Mouse (Mus musculus): Measurements from ENCODE around the gene Cpd. TPM values are rescaled to one million over a fixed set of nuclear protein-coding genes. Genes with fewer than 3 reads are reported as not detected.

Gene Cpd
- polyA plus RNA-seq (2015; fragmentation: Nextera tagmentation; extraction: Ambion mirVana) = 3.8 and 5.6 TPM in 2 replicates

DNA sequence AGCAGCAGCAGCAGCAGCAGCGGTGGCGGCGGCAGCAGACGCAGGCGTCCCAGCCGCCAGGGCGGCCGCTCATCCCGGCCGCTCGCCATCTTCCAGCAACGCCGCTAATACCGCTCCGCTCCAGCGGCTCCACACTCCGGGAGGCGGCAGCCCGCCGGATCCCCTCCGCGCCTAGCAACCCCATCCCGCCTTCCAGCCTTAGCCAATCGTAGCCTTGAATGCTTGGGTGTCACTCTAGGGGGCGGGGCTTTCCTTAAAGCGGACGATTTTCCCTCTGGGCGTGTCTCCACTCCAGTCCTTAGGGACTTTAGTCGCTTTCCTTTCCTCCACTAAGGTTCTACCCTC is at the start of gene Cpd:
Gene Cpd (minus strand): TSS at position 141 of the 345 bp plus-strand sequence.
- Histone ChIP-seq H3K27ac (ENCODE audit: low read depth, low read length) (peak within 1 kb of the TSS; percentile 93), H3K36me3 (ENCODE audit: control insufficient read depth, insufficient read depth, low read length) (no peaks in the 10 kb centered on the region), H3K4me3 (ENCODE audit: low read length) (peak within 1 kb of the TSS; percentile 98), H3K9me3 (ENCODE audit: control insufficient read depth, low read length) (no peaks in the 10 kb centered on the region), H3K4me2 (ENCODE audit: low read length) (peak within 1 kb of the TSS; percentile 96), H3K4me1 (ENCODE audit: control insufficient read depth, insufficient read depth, low read depth, low read length) (peaks cover 30% of the 10 kb centered on the region), H3K9ac (ENCODE audit: low read depth, low read length) (peak within 1 kb of the TSS; percentile 97), H3K27me3 (replicated peaks; ENCODE audit: control insufficient read depth, insufficient read depth, low read length) (no peaks in the 10 kb centered on the region)
- ATAC-seq = peak; percentile 100
- under 1% methylated on average over 26 of the region's 29 CpGs for WGBS

DNA sequence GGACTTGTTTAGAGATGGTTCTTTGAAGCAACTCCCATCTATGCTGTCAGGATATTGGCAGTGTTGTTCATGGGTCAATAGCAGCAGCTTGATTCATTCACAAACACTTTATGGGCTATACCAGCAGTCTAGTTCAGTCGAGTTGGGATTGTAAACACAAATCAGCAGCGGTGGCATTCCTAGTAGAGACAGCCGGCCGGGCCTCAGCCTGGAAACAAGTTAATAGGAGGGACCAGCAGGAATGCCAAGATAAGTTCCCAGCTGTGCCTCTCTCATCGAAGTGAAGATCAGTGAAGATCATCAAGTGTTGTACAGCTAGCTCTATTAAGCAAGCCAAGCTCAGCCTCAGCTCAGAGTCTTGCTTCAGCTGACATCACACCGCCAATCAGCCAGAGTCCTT is 49.5 kb upstream of the Cpd start:
- Histone ChIP-seq H3K4me2 (ENCODE audit: low read length) (no peak overlapping the region), H3K4me3 (ENCODE audit: low read length) (no peak overlapping the region), H3K27me3 (replicated peaks; ENCODE audit: control insufficient read depth, insufficient read depth, low read length) (no peaks in the 10 kb centered on the region), H3K4me1 (ENCODE audit: control insufficient read depth, insufficient read depth, low read depth, low read length) (no peaks in the 10 kb centered on the region), H3K36me3 (ENCODE audit: control insufficient read depth, insufficient read depth, low read length) (no peaks in the 10 kb centered on the region), H3K27ac (ENCODE audit: low read depth, low read length) (no peak overlapping the region), H3K9ac (ENCODE audit: low read depth, low read length) (no peak overlapping the region), H3K9me3 (ENCODE audit: control insufficient read depth, low read length) (no peaks in the 10 kb centered on the region)
- ATAC-seq = no peak
- 72% methylated on average over 6 of the region's 6 CpGs for WGBS

DNA sequence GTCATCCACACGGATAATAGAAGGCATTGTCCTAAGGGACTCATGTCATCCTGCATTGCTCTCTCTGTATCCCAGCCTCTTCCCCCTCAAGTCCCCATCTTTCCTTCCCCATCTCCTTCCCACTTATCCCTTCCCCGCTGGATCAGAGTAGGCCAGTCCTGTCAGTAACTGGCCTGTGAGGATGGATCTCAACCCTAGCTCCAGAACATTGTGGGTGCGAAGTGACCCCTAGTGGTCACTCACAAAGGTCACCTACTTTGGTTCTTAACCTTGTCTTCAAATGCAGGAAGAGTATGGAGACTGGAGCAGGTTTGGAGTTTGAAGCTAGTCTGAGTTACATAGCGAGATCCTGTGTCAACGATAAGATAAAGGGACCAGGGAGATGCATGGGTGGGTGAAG is 47.4 kb upstream of the Cpd start:
- Histone ChIP-seq H3K4me3 (ENCODE audit: low read length) (no peak overlapping the region), H3K9ac (ENCODE audit: low read depth, low read length) (no peak overlapping the region), H3K27ac (ENCODE audit: low read depth, low read length) (no peak overlapping the region), H3K36me3 (ENCODE audit: control insufficient read depth, insufficient read depth, low read length) (no peaks in the 10 kb centered on the region), H3K9me3 (ENCODE audit: control insufficient read depth, low read length) (no peaks in the 10 kb centered on the region), H3K4me1 (ENCODE audit: control insufficient read depth, insufficient read depth, low read depth, low read length) (no peaks in the 10 kb centered on the region), H3K27me3 (replicated peaks; ENCODE audit: control insufficient read depth, insufficient read depth, low read length) (no peaks in the 10 kb centered on the region), H3K4me2 (ENCODE audit: low read length) (no peak overlapping the region)
- 37% methylated on average over 5 of the region's 5 CpGs for WGBS
- no peak for ATAC-seq

DNA sequence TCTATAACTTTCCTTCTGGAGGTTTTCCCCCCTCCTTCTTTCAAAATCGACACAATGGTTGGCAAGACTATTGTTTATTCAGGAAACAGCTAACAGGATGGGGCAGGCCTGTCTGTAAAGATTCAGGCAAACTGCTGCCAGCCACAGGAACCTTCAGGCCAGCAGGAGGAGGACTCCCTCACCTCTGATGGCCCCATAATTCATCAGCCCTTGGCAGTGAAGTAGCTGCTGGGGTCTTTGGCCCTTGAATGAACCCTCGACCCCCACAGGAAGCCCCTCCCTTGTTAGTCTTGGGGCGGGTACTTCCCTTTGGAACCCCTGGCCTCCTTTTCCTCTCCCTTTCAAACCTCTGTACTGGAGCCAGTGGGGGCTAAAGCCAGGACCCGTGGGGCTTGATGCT is 46.8 kb upstream of the Cpd start:
- H3K9me3 ChIP-seq (ENCODE audit: control insufficient read depth, low read length) = no peaks in the 10 kb centered on the region
- no peak overlapping the region for H3K4me2 ChIP-seq (ENCODE audit: low read length)
- WGBS = 39% methylated on average over 4 of the region's 4 CpGs
- H3K4me1 ChIP-seq (ENCODE audit: control insufficient read depth, insufficient read depth, low read depth, low read length) = no peaks in the 10 kb centered on the region
- no peak for ATAC-seq
- no peak overlapping the region for H3K27ac ChIP-seq (ENCODE audit: low read depth, low read length)
- H3K27me3 ChIP-seq (replicated peaks; ENCODE audit: control insufficient read depth, insufficient read depth, low read length) = no peaks in the 10 kb centered on the region
- H3K36me3 ChIP-seq (ENCODE audit: control insufficient read depth, insufficient read depth, low read length) = no peaks in the 10 kb centered on the region
- no peak overlapping the region for H3K4me3 ChIP-seq (ENCODE audit: low read length)
- no peak overlapping the region for H3K9ac ChIP-seq (ENCODE audit: low read depth, low read length)

DNA sequence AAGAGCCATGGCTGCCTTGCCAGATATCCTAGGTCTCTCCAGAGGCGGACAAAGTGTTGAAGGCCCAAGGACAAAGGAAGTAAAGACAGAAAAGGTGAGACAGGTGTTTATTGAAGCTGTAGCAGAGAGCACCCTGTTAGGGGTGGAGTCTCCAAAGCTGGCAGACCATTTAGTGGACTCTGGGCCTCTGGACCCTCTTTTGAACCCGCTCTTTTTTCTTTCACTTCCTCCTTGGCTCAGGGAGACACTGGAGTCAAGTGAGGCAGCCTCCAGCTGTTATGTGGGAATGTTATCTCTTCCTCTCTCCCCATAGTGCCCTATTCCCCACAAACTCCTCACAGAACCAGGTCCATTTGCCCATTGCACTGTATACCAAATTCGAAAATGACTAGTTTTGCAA is 46.2 kb upstream of the Cpd start:
- no peaks in the 10 kb centered on the region for H3K36me3 ChIP-seq (ENCODE audit: control insufficient read depth, insufficient read depth, low read length)
- no peaks in the 10 kb centered on the region for H3K9me3 ChIP-seq (ENCODE audit: control insufficient read depth, low read length)
- no peak overlapping the region for H3K27ac ChIP-seq (ENCODE audit: low read depth, low read length)
- H3K27me3 ChIP-seq (replicated peaks; ENCODE audit: control insufficient read depth, insufficient read depth, low read length) = no peaks in the 10 kb centered on the region
- ATAC-seq = no peak
- 85% methylated on average over 3 of the region's 3 CpGs for WGBS
- no peak overlapping the region for H3K4me3 ChIP-seq (ENCODE audit: low read length)
- no peak overlapping the region for H3K4me2 ChIP-seq (ENCODE audit: low read length)
- H3K9ac ChIP-seq (ENCODE audit: low read depth, low read length) = no peak overlapping the region
- no peaks in the 10 kb centered on the region for H3K4me1 ChIP-seq (ENCODE audit: control insufficient read depth, insufficient read depth, low read depth, low read length)

DNA sequence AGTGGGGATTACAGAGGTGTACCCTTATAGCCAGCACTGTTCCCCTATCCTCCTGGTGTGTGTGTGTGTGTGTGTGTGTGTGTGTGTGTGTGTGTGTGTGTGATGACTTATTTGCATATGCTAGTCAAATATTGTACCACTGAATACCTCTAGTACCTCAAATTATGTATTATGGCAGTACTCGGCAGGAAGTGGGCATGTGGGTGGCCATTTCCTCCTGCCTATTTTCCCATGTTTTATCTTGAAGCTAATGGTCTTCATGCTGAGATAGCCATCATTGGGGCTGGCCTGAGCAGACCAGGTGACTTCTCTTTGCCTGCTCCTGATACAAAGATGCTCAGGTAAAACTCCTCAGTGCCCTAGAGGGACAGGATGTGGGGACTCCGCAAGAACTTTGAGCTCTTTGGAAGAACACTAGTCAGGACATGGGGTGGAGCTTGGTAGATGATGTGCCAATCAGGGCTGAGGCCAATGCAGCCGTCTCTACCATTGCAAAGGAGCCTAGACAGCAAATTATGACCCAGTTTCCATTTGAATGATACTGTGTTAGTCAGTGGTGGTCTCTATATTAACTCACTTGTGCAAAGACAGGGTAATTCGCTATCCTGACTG is 45.0 kb upstream of the Cpd start:
- 82% methylated on average over 4 of the region's 4 CpGs for WGBS
- H3K4me3 ChIP-seq (ENCODE audit: low read length) = no peak overlapping the region
- no peaks in the 10 kb centered on the region for H3K9me3 ChIP-seq (ENCODE audit: control insufficient read depth, low read length)
- H3K9ac ChIP-seq (ENCODE audit: low read depth, low read length) = no peak overlapping the region
- H3K4me2 ChIP-seq (ENCODE audit: low read length) = no peak overlapping the region
- no peak for ATAC-seq
- no peak overlapping the region for H3K27ac ChIP-seq (ENCODE audit: low read depth, low read length)
- no peaks in the 10 kb centered on the region for H3K36me3 ChIP-seq (ENCODE audit: control insufficient read depth, insufficient read depth, low read length)
- no peaks in the 10 kb centered on the region for H3K4me1 ChIP-seq (ENCODE audit: control insufficient read depth, insufficient read depth, low read depth, low read length)
- no peaks in the 10 kb centered on the region for H3K27me3 ChIP-seq (replicated peaks; ENCODE audit: control insufficient read depth, insufficient read depth, low read length)

DNA sequence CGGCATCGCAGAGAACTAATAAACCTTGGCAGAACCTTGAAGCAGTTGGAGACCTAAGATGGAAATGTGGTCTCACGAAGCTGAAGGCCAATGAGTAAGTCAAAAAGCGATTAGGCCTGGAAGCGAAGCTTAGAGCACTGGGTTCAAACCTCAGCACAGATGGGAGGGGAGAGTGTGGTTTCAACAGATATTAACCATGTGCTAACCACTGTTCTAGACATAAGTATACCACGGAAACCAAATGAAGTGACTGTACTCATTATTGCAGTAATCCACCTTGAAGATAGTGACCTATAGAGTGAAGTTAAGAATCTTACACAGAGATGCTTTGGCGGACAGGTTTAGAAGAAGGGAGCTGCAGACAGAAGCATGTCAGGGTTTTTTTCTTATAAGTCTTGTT is 44.4 kb upstream of the Cpd start:
- Histone ChIP-seq H3K9me3 (ENCODE audit: control insufficient read depth, low read length) (no peaks in the 10 kb centered on the region), H3K27me3 (replicated peaks; ENCODE audit: control insufficient read depth, insufficient read depth, low read length) (no peaks in the 10 kb centered on the region), H3K27ac (ENCODE audit: low read depth, low read length) (no peak overlapping the region), H3K4me1 (ENCODE audit: control insufficient read depth, insufficient read depth, low read depth, low read length) (no peaks in the 10 kb centered on the region), H3K9ac (ENCODE audit: low read depth, low read length) (no peak overlapping the region), H3K4me2 (ENCODE audit: low read length) (no peak overlapping the region), H3K36me3 (ENCODE audit: control insufficient read depth, insufficient read depth, low read length) (no peaks in the 10 kb centered on the region), H3K4me3 (ENCODE audit: low read length) (no peak overlapping the region)
- ATAC-seq = no peak
- 90% methylated on average over 7 of the region's 7 CpGs for WGBS

DNA sequence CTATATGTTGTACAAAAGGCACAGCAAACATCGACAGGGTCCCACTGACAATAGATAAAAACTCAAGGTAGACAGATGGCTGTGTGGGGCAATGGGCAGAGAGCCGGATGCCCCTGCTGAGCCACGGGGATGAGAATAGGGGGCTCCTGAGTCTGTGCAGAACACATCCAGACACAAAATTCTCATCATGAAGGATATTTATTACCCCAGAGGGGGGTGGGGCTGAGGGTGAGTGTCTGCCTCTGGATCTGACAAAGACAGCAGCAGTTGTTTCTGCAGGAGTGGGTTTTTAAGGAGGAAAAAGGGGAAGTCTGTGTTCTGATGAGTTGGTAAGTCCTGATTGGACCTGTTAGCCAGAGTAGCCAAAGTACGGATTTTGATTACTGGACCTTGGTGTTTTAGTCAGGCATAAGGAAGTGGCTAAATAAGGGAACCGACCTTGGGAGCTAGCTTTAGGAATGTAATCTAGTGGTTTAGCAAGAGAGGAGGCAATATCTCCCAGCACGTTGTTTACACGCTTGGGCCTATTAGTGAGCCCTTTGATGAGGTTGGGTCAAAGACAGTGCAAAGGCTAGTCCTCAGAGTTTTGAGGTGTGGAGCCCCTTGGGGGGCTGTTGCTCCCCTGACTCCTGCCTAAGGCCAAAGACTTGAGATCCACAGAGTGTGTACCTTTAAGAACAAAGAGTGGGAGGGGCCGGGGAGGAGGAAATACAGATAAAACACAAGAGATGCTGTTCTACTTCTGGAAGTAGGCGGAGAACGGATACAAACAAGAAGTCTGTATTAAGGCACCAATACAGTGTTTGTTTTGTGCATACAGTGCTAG is 42.7 kb upstream of the Cpd start:
- Histone ChIP-seq H3K4me1 (ENCODE audit: control insufficient read depth, insufficient read depth, low read depth, low read length) (no peaks in the 10 kb centered on the region), H3K36me3 (ENCODE audit: control insufficient read depth, insufficient read depth, low read length) (no peaks in the 10 kb centered on the region), H3K27me3 (replicated peaks; ENCODE audit: control insufficient read depth, insufficient read depth, low read length) (no peaks in the 10 kb centered on the region), H3K4me3 (ENCODE audit: low read length) (no peak overlapping the region), H3K27ac (ENCODE audit: low read depth, low read length) (no peak overlapping the region), H3K9me3 (ENCODE audit: control insufficient read depth, low read length) (no peaks in the 10 kb centered on the region), H3K4me2 (ENCODE audit: low read length) (no peak overlapping the region), H3K9ac (ENCODE audit: low read depth, low read length) (no peak overlapping the region)
- 74% methylated on average over 10 of the region's 10 CpGs for WGBS
- no peak for ATAC-seq

DNA sequence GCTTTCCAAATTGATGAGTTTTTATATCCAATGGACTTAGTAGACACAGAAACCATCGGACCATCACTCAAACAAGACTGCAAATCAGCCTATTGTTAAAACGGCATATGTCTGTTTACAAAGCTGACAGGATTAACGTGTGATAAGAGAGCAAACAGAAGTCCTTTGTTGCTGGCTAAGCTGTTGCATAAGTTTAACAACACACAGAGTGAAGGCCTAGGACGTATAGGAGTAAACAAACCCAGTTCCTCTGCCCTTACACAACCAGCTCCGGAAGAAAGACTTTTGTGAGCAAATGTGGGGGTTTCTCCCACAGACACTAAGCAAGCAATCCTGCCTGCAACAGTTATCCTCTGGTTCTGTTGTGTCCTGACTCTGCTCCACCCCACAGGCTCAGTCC is 37.6 kb upstream of the Cpd start:
- Histone ChIP-seq H3K9ac (ENCODE audit: low read depth, low read length) (no peak overlapping the region), H3K4me2 (ENCODE audit: low read length) (no peak overlapping the region), H3K27ac (ENCODE audit: low read depth, low read length) (no peak overlapping the region), H3K9me3 (ENCODE audit: control insufficient read depth, low read length) (no peaks in the 10 kb centered on the region), H3K36me3 (ENCODE audit: control insufficient read depth, insufficient read depth, low read length) (no peaks in the 10 kb centered on the region), H3K4me3 (ENCODE audit: low read length) (no peak overlapping the region), H3K4me1 (ENCODE audit: control insufficient read depth, insufficient read depth, low read depth, low read length) (no peaks in the 10 kb centered on the region), H3K27me3 (replicated peaks; ENCODE audit: control insufficient read depth, insufficient read depth, low read length) (no peaks in the 10 kb centered on the region)
- 44% methylated on average over 5 of the region's 5 CpGs for WGBS
- ATAC-seq = no peak
